Mouse (Mus musculus) ovary, postnatal 10 days (tissue): Measurements from ENCODE around the gene Gm5483.
"Not testable (repeated sequence)": the region's sequence is repeated elsewhere in the genome, so short reads cannot be mapped to it uniquely, and the experiment has no call there.

Experiments used
- DNase-seq: peaks from one replicate; pipeline ENCODE4 v3.0.0; 2022; ENCODE audit warnings: low spot score

Gene Gm5483

DNA sequence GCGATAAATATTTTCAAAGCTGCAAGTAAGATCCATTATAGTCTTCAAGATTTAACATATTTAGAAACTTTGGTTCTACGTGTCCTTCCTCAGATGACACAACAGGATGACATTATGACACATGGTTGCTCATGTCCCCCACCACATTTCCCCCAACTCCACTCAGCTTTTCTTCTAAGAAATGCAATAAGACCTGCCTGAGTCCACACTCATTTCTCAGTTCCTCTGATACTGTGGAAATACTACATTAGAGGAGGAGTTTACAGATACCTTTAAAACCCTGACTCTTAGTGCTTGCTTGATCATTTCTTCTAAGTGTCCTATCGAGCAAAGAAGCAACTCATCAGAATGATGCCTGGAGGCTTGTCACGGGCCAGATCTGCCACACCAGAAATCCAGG lies at the start of gene Gm5483:
Gene Gm5483 (plus strand): TSS at position 301 of the 400 bp plus-strand sequence.
- DNase-seq = not testable (repeated sequence)

DNA sequence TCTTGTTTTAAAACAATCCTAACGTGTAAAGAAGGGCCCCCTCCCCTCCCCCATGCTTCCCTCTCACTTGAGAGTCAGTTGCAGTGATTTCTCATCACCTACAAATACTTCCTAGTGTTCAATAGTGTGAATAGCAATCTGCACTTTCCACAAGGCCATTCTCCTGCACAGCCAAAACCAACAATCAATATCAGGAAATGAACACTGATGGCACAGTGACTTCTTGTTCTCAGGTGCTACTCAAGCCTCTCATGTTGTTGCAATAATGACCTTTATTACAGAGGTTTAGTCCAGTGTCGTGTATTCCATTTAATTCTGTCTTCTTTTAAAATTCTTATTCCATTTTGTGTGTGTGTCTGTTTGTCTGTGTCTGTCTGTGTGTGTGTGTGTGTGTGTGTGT lies 45.8 kb upstream of the Gm5483 start:
- DNase-seq = no peak

DNA sequence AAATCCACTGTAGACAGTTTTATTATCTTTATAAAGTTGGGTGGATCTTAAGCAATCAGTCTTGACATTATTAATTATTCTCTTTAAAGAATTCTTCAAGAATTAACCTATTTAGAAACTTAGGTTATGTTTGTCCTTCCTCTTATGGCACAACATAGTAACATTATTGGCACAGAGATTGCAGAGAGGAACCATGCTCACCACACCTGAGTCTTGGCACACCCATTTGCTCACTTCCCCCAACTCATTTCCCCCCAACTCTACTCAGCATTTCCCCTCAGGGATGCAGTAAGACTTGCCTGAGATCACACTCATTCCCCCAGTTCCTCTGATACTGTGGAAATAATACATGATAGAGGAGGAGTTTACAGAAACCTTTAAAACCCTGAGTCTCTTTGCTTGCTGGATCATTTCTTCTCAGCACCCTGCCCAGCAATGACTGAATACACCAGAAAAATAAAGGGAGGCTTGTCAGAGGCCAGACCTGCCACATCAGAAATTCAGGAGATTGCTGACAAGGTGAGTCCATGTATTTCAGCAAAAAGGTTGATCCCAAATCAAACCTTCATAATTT lies 27.5 kb upstream of the Gm5483 start, which contains the start of gene Stfa2l1:
Gene Stfa2l1 (plus strand): TSS at position 410 of the 574 bp plus-strand sequence.
- DNase-seq = no peak

DNA sequence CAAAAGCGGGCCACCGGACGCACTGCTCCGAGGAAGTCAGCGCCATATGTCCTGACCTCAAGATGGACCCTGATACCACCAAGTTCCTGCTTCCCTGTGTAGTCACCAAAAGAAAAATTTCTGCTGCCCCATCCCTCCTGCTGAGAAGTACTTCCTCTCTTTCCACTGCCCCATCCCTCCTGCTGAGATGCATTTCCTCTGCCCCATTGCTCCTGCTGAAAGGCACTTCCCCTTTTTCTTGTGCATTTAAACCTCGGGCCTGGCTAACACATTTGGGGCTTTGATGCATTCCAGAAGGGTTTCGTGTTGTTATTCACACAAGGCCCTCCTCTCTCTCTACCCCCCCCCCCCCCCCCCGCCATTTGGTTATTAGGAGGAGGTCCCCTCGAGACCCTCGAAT lies 16.2 kb upstream of the Gm5483 start:
- not testable (repeated sequence) for DNase-seq

DNA sequence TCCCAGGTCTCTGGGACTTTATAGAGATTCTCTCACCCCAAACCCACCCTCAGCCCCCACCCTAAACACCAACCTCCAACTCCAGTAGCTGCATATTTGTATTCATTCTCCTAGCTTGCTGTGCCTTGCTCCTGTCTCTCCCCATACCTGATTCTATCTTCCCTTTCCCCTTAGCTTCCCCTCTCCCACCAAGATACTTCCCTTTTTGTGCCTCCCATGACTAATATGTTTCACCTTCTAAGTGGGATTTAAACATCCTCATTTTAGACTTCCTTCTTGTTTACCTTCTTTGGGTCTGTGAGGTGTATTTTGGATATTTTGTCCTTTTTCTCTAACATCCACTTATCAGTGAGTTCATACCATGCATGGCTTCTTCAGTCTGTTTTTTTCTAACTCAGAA lies 7.9 kb upstream of the Gm5483 start:
- no peak for DNase-seq

DNA sequence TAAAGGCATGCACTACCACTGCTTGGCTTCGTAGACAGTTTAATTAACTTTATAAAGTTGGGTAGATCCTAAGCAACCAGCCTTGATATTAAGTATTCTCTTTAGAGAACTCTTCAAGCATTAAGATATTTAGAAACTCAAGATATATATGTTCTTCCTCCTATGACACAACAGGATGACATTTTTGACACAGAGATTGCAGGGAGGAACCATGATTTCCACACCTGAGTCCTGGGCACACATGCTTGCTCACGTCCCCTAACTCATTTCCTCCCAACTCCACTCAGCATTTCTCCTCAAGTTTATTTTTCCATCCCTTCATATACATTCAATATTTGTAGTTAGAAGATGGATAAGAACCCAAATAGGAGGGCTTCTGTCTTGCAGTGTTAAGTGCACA lies 4.1 kb upstream of the Gm5483 start:
- DNase-seq = no peak

DNA sequence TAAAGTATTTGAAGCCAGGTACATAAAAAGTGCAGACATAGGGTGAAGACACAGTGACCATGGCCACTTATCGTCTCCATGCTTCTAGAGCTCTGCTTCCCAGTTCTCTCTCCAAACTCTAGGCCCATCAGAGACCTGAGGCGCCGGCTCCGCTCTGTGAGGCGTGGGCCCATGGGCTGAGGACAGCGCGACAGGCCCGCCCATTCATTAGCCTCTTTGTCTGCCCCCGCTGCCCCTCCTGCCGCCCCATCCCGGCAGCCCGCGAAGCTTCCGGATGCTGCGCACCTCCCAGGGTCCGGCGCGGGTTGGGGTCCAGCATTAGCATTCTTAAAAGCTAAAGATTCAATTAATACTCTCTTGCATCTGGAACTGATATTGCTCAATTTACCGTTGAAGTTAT lies 15.2 kb downstream of the Gm5483 start:
- DNase-seq = no peak

DNA sequence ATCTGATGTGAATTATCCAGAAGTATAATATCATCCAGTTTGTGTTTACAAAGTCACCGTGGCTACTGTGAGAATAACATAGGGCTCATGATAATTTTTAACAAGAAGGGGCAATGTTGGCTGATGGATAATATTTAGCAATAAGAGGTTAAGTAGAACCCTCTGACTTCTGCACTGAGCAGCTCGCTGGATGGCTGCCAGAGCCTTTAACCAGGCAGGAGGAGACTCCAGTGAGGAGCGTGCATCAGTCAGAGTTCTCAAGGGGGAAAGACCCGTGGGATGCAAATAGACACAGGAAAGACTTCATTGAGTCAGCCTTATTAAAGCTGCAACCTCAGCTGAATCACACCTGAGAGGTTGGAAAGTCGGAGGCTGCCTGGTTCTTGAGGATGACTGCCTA lies 19.8 kb downstream of the Gm5483 start:
- no peak for DNase-seq

DNA sequence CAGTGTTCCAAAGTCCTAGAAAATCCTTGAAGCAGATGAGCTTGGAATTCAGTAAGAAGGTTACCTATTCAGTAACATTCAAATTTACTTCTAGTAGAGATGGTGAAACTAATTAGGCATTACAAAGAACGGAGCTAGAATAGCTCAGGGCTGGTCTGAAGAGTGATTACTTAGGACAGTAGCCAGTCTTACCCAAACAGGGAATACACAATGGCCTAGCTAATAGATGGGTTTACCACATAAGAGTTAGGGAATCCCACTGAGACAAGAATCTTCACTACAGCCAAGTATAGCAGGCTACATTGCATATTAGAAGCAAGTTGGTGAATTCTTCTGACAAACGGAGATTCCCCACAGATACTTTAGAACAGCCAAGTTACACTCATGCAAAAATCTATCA lies 21.7 kb downstream of the Gm5483 start:
- not testable (repeated sequence) for DNase-seq

DNA sequence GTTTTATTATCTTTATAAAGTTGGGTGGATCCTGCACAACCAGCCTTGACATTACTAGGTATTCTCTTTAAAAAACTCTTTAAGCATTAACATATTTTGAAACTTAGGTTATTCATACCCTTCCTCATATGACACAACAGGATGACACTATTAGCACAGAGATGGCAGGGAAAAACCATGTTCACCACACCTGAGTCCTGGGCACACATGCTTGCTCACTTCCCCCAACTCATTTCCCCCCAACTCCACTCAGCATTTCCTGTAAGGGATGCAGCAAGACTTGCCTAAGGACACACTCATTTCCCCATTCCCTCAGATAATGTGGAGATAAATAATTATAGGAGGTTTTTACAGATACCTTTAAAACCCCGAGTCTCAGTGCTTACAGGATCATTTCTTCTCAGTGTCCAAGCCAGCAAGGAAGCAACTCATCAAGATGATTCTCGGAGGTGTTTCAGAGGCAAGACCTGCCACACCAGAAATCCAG lies 26.0 kb downstream of the Gm5483 start, which contains the start of gene Gm5416:
Gene Gm5416 (plus strand): TSS at position 437 of the 487 bp plus-strand sequence.
- no peak for DNase-seq

DNA sequence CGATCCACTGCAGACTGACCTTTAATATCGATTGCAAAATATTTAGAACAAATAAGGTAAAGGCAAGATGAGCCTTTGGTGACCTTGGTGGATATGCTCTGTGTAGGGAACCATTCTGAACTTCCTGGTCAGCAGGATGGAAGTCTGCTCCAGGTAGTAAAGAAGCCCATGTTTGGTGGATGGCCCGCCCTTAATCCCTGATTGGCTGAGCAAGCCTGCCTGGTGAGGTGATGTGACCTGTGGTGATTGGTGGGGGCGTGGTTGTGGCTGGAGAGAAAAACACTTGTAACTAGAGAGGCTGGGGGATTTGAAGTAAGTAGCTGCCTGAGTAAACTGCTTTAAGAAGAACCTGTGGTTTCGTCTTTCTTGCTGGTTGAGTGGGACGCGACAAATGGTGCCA lies 37.2 kb downstream of the Gm5483 start, which contains the start of gene 2010005H15Rik:
Gene 2010005H15Rik (plus strand): TSS at position 301 of the 400 bp plus-strand sequence.
- DNase-seq = not testable (repeated sequence)
